Mouse (Mus musculus): ENCODE results near the gene Slc35c1. TPM values are rescaled to one million over a fixed set of nuclear protein-coding genes. Genes with fewer than 3 reads are reported as not detected.

The Slc35c1 gene
- polyA plus RNA-seq, 1 experiment = 43.9 TPM

GRCm38 (mm10) chr2:92491950-92492501, 31.7 kb upstream of the Slc35c1 start:
- H3K4me3 ChIP-seq (replicated peaks; ENCODE audit: extremely low read depth, low read depth, low read length) = no peak overlapping the region
- WGBS = 40% methylated on average over 12 of the region's 12 CpGs
- H3K4me1 ChIP-seq (ENCODE audit: control insufficient read depth, insufficient read depth, low read length) = no peaks in the 10 kb centered on the region
- no peak for TF ChIP-seq POLR2A (IDR thresholded peaks at IDR 0.05; ENCODE audit: borderline replicate concordance, extremely low read depth, low read depth, low read length)
- TF ChIP-seq CTCF (IDR thresholded peaks at IDR 0.05; ENCODE audit: insufficient read depth, low read length) = no peak
- DNase-seq = no peak

GRCm38 (mm10) chr2:92490541-92490940, 30.2 kb upstream of the Slc35c1 start:
- DNase-seq = no peak
- Histone ChIP-seq H3K4me1 (ENCODE audit: control insufficient read depth, insufficient read depth, low read length) (peaks cover 7% of the 10 kb centered on the region), H3K4me3 (replicated peaks; ENCODE audit: extremely low read depth, low read depth, low read length) (no peak overlapping the region)
- TF ChIP-seq POLR2A (IDR thresholded peaks at IDR 0.05; ENCODE audit: borderline replicate concordance, extremely low read depth, low read depth, low read length) (no peak), CTCF (IDR thresholded peaks at IDR 0.05; ENCODE audit: insufficient read depth, low read length) (no peak)
- WGBS = 57% methylated on average over 10 of the region's 10 CpGs

GRCm38 (mm10) chr2:92487791-92488190, 27.5 kb upstream of the Slc35c1 start:
- Histone ChIP-seq H3K4me3 (replicated peaks; ENCODE audit: extremely low read depth, low read depth, low read length) (no peak overlapping the region), H3K4me1 (ENCODE audit: control insufficient read depth, insufficient read depth, low read length) (peaks cover 9% of the 10 kb centered on the region)
- no peak for DNase-seq
- WGBS = 75% methylated on average over 8 of the region's 8 CpGs
- TF ChIP-seq CTCF (IDR thresholded peaks at IDR 0.05; ENCODE audit: insufficient read depth, low read length) = no peak
- no peak for TF ChIP-seq POLR2A (IDR thresholded peaks at IDR 0.05; ENCODE audit: borderline replicate concordance, extremely low read depth, low read depth, low read length)

GRCm38 (mm10) chr2:92486911-92487310, 26.6 kb upstream of the Slc35c1 start:
- no peak for DNase-seq
- 55% methylated on average over 2 of the region's 2 CpGs for WGBS
- Histone ChIP-seq H3K4me3 (replicated peaks; ENCODE audit: extremely low read depth, low read depth, low read length) (no peak overlapping the region), H3K4me1 (ENCODE audit: control insufficient read depth, insufficient read depth, low read length) (peaks cover 9% of the 10 kb centered on the region)
- TF ChIP-seq POLR2A (IDR thresholded peaks at IDR 0.05; ENCODE audit: borderline replicate concordance, extremely low read depth, low read depth, low read length) (no peak), CTCF (IDR thresholded peaks at IDR 0.05; ENCODE audit: insufficient read depth, low read length) (no peak)

- peak; percentile 93 for TF ChIP-seq CTCF (IDR thresholded peaks at IDR 0.05; ENCODE audit: insufficient read depth, low read length)
- TF ChIP-seq POLR2A (IDR thresholded peaks at IDR 0.05; ENCODE audit: borderline replicate concordance, extremely low read depth, low read depth, low read length) = no peak
- DNase-seq = peak; percentile 82
- Histone ChIP-seq H3K4me3 (replicated peaks; ENCODE audit: extremely low read depth, low read depth, low read length) (no peak overlapping the region), H3K4me1 (ENCODE audit: control insufficient read depth, insufficient read depth, low read length) (peaks cover 9% of the 10 kb centered on the region)
- 2% methylated on average over 11 of the region's 11 CpGs for WGBS
Measured at GRCm38 (mm10) chr2:92486403-92486802, 26.1 kb upstream of the Slc35c1 start.

- TF ChIP-seq CTCF (IDR thresholded peaks at IDR 0.05; ENCODE audit: insufficient read depth, low read length) (peak; percentile 73), POLR2A (IDR thresholded peaks at IDR 0.05; ENCODE audit: borderline replicate concordance, extremely low read depth, low read depth, low read length) (no peak)
- H3K4me1 ChIP-seq (ENCODE audit: control insufficient read depth, insufficient read depth, low read length) = peaks cover 9% of the 10 kb centered on the region
- no peak overlapping the region for H3K4me3 ChIP-seq (replicated peaks; ENCODE audit: extremely low read depth, low read depth, low read length)
- DNase-seq = peak; percentile 69
- 7% methylated on average over 15 of the region's 15 CpGs for WGBS
Measured at GRCm38 (mm10) chr2:92485640-92486295, 25.4 kb upstream of the Slc35c1 start.

GRCm38 (mm10) chr2:92484256-92485025, 24.1 kb upstream of the Slc35c1 start:
- 28% methylated on average over 23 of the region's 23 CpGs for WGBS
- no peak for TF ChIP-seq POLR2A (IDR thresholded peaks at IDR 0.05; ENCODE audit: borderline replicate concordance, extremely low read depth, low read depth, low read length)
- no peak for TF ChIP-seq CTCF (IDR thresholded peaks at IDR 0.05; ENCODE audit: insufficient read depth, low read length)
- Histone ChIP-seq H3K4me3 (replicated peaks; ENCODE audit: extremely low read depth, low read depth, low read length) (peak overlapping the region; percentile 9), H3K4me1 (ENCODE audit: control insufficient read depth, insufficient read depth, low read length) (peaks cover 9% of the 10 kb centered on the region)
- DNase-seq = no peak

GRCm38 (mm10) chr2:92483505-92483904, 23.2 kb upstream of the Slc35c1 start:
- Histone ChIP-seq H3K4me1 (ENCODE audit: control insufficient read depth, insufficient read depth, low read length) (peaks cover 9% of the 10 kb centered on the region), H3K4me3 (replicated peaks; ENCODE audit: extremely low read depth, low read depth, low read length) (no peak overlapping the region)
- WGBS = 51% methylated on average over 5 of the region's 5 CpGs
- no peak for DNase-seq
- TF ChIP-seq POLR2A (IDR thresholded peaks at IDR 0.05; ENCODE audit: borderline replicate concordance, extremely low read depth, low read depth, low read length) (no peak), CTCF (IDR thresholded peaks at IDR 0.05; ENCODE audit: insufficient read depth, low read length) (no peak)

GRCm38 (mm10) chr2:92482551-92482950, 22.2 kb upstream of the Slc35c1 start:
- peaks cover 9% of the 10 kb centered on the region for H3K4me1 ChIP-seq (ENCODE audit: control insufficient read depth, insufficient read depth, low read length)
- no peak overlapping the region for H3K4me3 ChIP-seq (replicated peaks; ENCODE audit: extremely low read depth, low read depth, low read length)
- DNase-seq = no peak
- 25% methylated on average over 1 of the region's 1 CpGs for WGBS
- TF ChIP-seq CTCF (IDR thresholded peaks at IDR 0.05; ENCODE audit: insufficient read depth, low read length) (no peak), POLR2A (IDR thresholded peaks at IDR 0.05; ENCODE audit: borderline replicate concordance, extremely low read depth, low read depth, low read length) (no peak)
